Mouse (Mus musculus): Measurements from ENCODE around the gene Clec2l. TPM values are rescaled to one million over a fixed set of nuclear protein-coding genes. Genes with fewer than 3 reads are reported as not detected.

The Clec2l gene
- polyA plus RNA-seq, 1 experiment = 0.66 TPM

DNA sequence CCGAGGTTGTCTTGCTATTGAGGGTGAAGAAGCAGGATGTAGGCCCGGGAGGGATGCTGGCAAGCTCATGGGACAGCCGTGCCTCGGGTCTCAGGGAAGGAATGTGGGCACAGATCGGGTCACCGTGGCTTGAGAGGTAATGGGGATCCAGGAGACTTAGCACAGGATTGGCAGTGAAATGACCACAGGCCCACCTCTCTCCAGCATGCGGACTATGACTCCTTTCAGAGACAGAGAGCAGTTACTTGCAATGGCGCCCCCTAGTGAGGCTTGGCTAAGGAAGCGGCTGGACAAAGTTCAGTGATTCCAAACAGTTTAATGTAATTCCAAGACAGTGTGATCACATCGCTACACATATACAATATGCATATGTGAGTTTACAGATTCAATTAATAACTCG, 24.3 kb downstream of the Clec2l start:
- TF ChIP-seq CTCF (conservative IDR thresholded peaks at IDR 0.05; ENCODE audit: insufficient read depth, insufficient read length, low read depth, low read length) = peak; percentile 68
- no peak for TF ChIP-seq POLR2A (IDR thresholded peaks at IDR 0.05; ENCODE audit: low read depth, low read length)
- H3K36me3 ChIP-seq (ENCODE audit: control insufficient read depth, insufficient read depth, low read length) = no peaks in the 10 kb centered on the region
- DNase-seq = peak; percentile 27
- no peak overlapping the region for H3K4me3 ChIP-seq (ENCODE audit: insufficient read depth, low read depth, low read length)
- no peak overlapping the region for H3K27ac ChIP-seq (ENCODE audit: insufficient read depth, low read depth, low read length)
- H3K27me3 ChIP-seq (replicated peaks; ENCODE audit: control insufficient read depth, insufficient read depth, low read length) = no peaks in the 10 kb centered on the region
- no peaks in the 10 kb centered on the region for H3K4me1 ChIP-seq (ENCODE audit: control insufficient read depth, insufficient read depth, low read length)
- WGBS = 62% methylated on average over 11 of the region's 11 CpGs

GRCm38 (mm10) chr6:38688841-38689240, 26.0 kb downstream of the Clec2l start:
- Histone ChIP-seq H3K36me3 (ENCODE audit: control insufficient read depth, insufficient read depth, low read length) (no peaks in the 10 kb centered on the region), H3K4me3 (ENCODE audit: insufficient read depth, low read depth, low read length) (no peak overlapping the region), H3K27ac (ENCODE audit: insufficient read depth, low read depth, low read length) (no peak overlapping the region), H3K27me3 (replicated peaks; ENCODE audit: control insufficient read depth, insufficient read depth, low read length) (no peaks in the 10 kb centered on the region), H3K4me1 (ENCODE audit: control insufficient read depth, insufficient read depth, low read length) (no peaks in the 10 kb centered on the region)
- TF ChIP-seq POLR2A (IDR thresholded peaks at IDR 0.05; ENCODE audit: low read depth, low read length) (no peak), CTCF (conservative IDR thresholded peaks at IDR 0.05; ENCODE audit: insufficient read depth, insufficient read length, low read depth, low read length) (no peak)
- DNase-seq = no peak
- WGBS = 85% methylated on average over 10 of the region's 10 CpGs

DNA sequence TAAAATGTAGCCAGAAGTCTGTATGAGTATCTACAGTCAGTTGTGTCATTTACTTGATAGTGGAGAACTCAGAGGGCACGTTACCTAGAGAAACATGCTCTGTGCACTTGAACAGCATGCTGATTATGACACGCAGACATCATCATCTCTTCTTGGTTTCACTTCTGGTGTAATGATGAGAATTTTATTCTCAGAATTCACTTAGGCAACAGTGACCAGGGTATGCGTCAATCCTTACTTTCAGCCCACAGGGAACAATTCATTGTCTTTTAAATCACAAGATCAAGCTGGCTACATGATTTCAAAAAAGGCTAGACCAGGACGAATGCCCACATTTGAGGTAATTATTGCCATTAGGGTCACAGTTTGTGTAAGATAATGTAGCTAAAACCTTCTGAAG, 27.7 kb downstream of the Clec2l start:
- no peaks in the 10 kb centered on the region for H3K36me3 ChIP-seq (ENCODE audit: control insufficient read depth, insufficient read depth, low read length)
- no peak for DNase-seq
- no peaks in the 10 kb centered on the region for H3K4me1 ChIP-seq (ENCODE audit: control insufficient read depth, insufficient read depth, low read length)
- H3K27ac ChIP-seq (ENCODE audit: insufficient read depth, low read depth, low read length) = no peak overlapping the region
- no peaks in the 10 kb centered on the region for H3K27me3 ChIP-seq (replicated peaks; ENCODE audit: control insufficient read depth, insufficient read depth, low read length)
- H3K4me3 ChIP-seq (ENCODE audit: insufficient read depth, low read depth, low read length) = no peak overlapping the region
- TF ChIP-seq CTCF (conservative IDR thresholded peaks at IDR 0.05; ENCODE audit: insufficient read depth, insufficient read length, low read depth, low read length) = no peak
- TF ChIP-seq POLR2A (IDR thresholded peaks at IDR 0.05; ENCODE audit: low read depth, low read length) = no peak
- 89% methylated on average over 4 of the region's 4 CpGs for WGBS

- Histone ChIP-seq H3K27ac (ENCODE audit: insufficient read depth, low read depth, low read length) (no peak overlapping the region), H3K27me3 (replicated peaks; ENCODE audit: control insufficient read depth, insufficient read depth, low read length) (no peaks in the 10 kb centered on the region), H3K4me1 (ENCODE audit: control insufficient read depth, insufficient read depth, low read length) (no peaks in the 10 kb centered on the region), H3K36me3 (ENCODE audit: control insufficient read depth, insufficient read depth, low read length) (no peaks in the 10 kb centered on the region), H3K4me3 (ENCODE audit: insufficient read depth, low read depth, low read length) (no peak overlapping the region)
- TF ChIP-seq CTCF (conservative IDR thresholded peaks at IDR 0.05; ENCODE audit: insufficient read depth, insufficient read length, low read depth, low read length) (no peak), POLR2A (IDR thresholded peaks at IDR 0.05; ENCODE audit: low read depth, low read length) (no peak)
- 94% methylated on average over 5 of the region's 5 CpGs for WGBS
- DNase-seq = no peak
Observed at GRCm38 (mm10) chr6:38691052-38691451, 28.2 kb downstream of the Clec2l start.

- 84% methylated on average over 6 of the region's 6 CpGs for WGBS
- H3K27ac ChIP-seq (ENCODE audit: insufficient read depth, low read depth, low read length) = no peak overlapping the region
- H3K36me3 ChIP-seq (ENCODE audit: control insufficient read depth, insufficient read depth, low read length) = no peaks in the 10 kb centered on the region
Observed at GRCm38 (mm10) chr6:38692556-38692955, 29.7 kb downstream of the Clec2l start.

GRCm38 (mm10) chr6:38695380-38696054, 32.6 kb downstream of the Clec2l start:
- Histone ChIP-seq H3K36me3 (ENCODE audit: control insufficient read depth, insufficient read depth, low read length) (no peaks in the 10 kb centered on the region), H3K27me3 (replicated peaks; ENCODE audit: control insufficient read depth, insufficient read depth, low read length) (no peaks in the 10 kb centered on the region)
- peak; percentile 79 for DNase-seq

More at GRCm38 (mm10) chr6:38692556-38692955, 29.7 kb downstream of the Clec2l start:
- no peak for DNase-seq
- Histone ChIP-seq H3K4me1 (ENCODE audit: control insufficient read depth, insufficient read depth, low read length) (no peaks in the 10 kb centered on the region), H3K27me3 (replicated peaks; ENCODE audit: control insufficient read depth, insufficient read depth, low read length) (no peaks in the 10 kb centered on the region), H3K4me3 (ENCODE audit: insufficient read depth, low read depth, low read length) (no peak overlapping the region)
- TF ChIP-seq CTCF (conservative IDR thresholded peaks at IDR 0.05; ENCODE audit: insufficient read depth, insufficient read length, low read depth, low read length) (no peak), POLR2A (IDR thresholded peaks at IDR 0.05; ENCODE audit: low read depth, low read length) (no peak)

GRCm38 (mm10) chr6:38696570-38696969, 33.7 kb downstream of the Clec2l start:
- H3K36me3 ChIP-seq (ENCODE audit: control insufficient read depth, insufficient read depth, low read length) = no peaks in the 10 kb centered on the region
- no peak overlapping the region for H3K4me3 ChIP-seq (ENCODE audit: insufficient read depth, low read depth, low read length)
- no peak for DNase-seq
- H3K4me1 ChIP-seq (ENCODE audit: control insufficient read depth, insufficient read depth, low read length) = no peaks in the 10 kb centered on the region
- H3K27ac ChIP-seq (ENCODE audit: insufficient read depth, low read depth, low read length) = no peak overlapping the region
- WGBS = 91% methylated on average over 9 of the region's 9 CpGs
- TF ChIP-seq POLR2A (IDR thresholded peaks at IDR 0.05; ENCODE audit: low read depth, low read length) (no peak), CTCF (conservative IDR thresholded peaks at IDR 0.05; ENCODE audit: insufficient read depth, insufficient read length, low read depth, low read length) (no peak)
- H3K27me3 ChIP-seq (replicated peaks; ENCODE audit: control insufficient read depth, insufficient read depth, low read length) = no peaks in the 10 kb centered on the region

More at GRCm38 (mm10) chr6:38695380-38696054, 32.6 kb downstream of the Clec2l start:
- TF ChIP-seq CTCF (conservative IDR thresholded peaks at IDR 0.05; ENCODE audit: insufficient read depth, insufficient read length, low read depth, low read length) (peak; percentile 81), POLR2A (IDR thresholded peaks at IDR 0.05; ENCODE audit: low read depth, low read length) (no peak)
- no peak overlapping the region for H3K27ac ChIP-seq (ENCODE audit: insufficient read depth, low read depth, low read length)
- 24% methylated on average over 9 of the region's 9 CpGs for WGBS
- H3K4me1 ChIP-seq (ENCODE audit: control insufficient read depth, insufficient read depth, low read length) = no peaks in the 10 kb centered on the region
- H3K4me3 ChIP-seq (ENCODE audit: insufficient read depth, low read depth, low read length) = no peak overlapping the region
